8 mouse cellular contexts compared by ENCODE assay signal in the genomic region with DNA sequence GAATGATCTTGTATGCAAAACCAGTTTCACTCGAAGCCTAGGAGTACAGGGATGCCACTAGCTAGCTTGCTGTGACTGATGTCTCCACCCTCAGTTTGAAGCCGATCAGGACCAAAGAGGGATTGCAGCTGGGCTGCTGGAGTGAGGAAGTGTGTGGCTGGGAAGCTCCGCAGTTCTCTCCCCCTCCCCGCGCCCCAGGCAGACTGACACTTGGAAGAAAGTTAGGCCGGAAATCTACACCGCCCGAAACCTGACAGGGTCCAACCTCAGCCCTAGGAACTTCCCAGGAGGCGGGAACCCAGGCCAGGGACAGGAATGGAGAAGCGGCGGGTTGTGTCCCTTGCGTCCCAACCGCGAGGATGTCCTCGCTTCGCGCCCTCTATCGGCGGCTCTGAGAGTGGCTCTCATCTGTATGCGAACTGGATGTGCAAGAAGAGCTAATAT. TPM values are rescaled to one million over a fixed set of nuclear protein-coding genes. Genes with fewer than 3 reads are reported as not detected.
DNase-seq lines count a peak whose midpoint lies in the region; ATAC-seq and TF ChIP-seq lines count a peak whose summit lies in the region.

No protein-coding gene starts in this region.

- no peak overlapping the region for H3K4me3 ChIP-seq in bone marrow, adult 2 months (replicated peaks; ENCODE audit: control insufficient read depth, low read depth, low read length)
- H3K4me3 ChIP-seq in embryonic facial prominence, embryonic 15.5 days (replicated peaks) = peak overlapping the region; percentile 38
- peak overlapping the region; percentile 30 for H3K4me3 ChIP-seq in heart, embryonic 11.5 days (ENCODE audit: low read depth, low read length)
- H3K4me3 ChIP-seq in kidney, embryonic 14.5 days (ENCODE audit: low read length) = peak overlapping the region; percentile 33
- H3K4me3 ChIP-seq in limb, embryonic 14.5 days (replicated peaks; ENCODE audit: low read length) = peak overlapping the region; percentile 32; the same call in 1 of the 2 replicates
- peak overlapping the region; percentile 34 for H3K4me3 ChIP-seq in midbrain, embryonic 15.5 days

- 0 out of 2 replicates have a peak overlapping the region, but pooled peaks have one; percentile 19 for H3K9ac ChIP-seq in embryonic facial prominence, embryonic 15.5 days
- H3K9ac ChIP-seq in heart, embryonic 11.5 days (ENCODE audit: low read depth, low read length) = no peak overlapping the region
- peak overlapping the region; percentile 31; the same call in 1 of the 2 replicates for H3K9ac ChIP-seq in kidney, embryonic 14.5 days (ENCODE audit: low read depth, low read length)
- H3K9ac ChIP-seq in limb, embryonic 14.5 days (ENCODE audit: low read depth, low read length, severe bottlenecking) = peak overlapping the region; percentile 40; the same call in 1 of the 2 replicates
- peak overlapping the region; percentile 39; the same call in 1 of the 2 replicates for H3K9ac ChIP-seq in midbrain, embryonic 15.5 days

- no peaks in the 10 kb centered on the region for H3K36me3 ChIP-seq in embryonic facial prominence, embryonic 15.5 days
- H3K36me3 ChIP-seq in heart, embryonic 11.5 days (ENCODE audit: control insufficient read depth, insufficient read depth, low read length) = no peaks in the 10 kb centered on the region
- H3K36me3 ChIP-seq in kidney, embryonic 14.5 days (ENCODE audit: control insufficient read depth, insufficient read depth, low read length) = no peaks in the 10 kb centered on the region
- H3K36me3 ChIP-seq in limb, embryonic 14.5 days (ENCODE audit: control insufficient read depth, insufficient read depth, low read length) = no peaks in the 10 kb centered on the region
- no peaks in the 10 kb centered on the region for H3K36me3 ChIP-seq in midbrain, embryonic 15.5 days (replicated peaks)

- WGBS in bone marrow, adult 2 months = 7% methylated on average over 20 of the region's 20 CpGs
- WGBS in embryonic facial prominence, embryonic 15.5 days = 2% methylated on average over 20 of the region's 20 CpGs
- WGBS in heart, embryonic 11.5 days (ENCODE audit: insufficient replicate concordance) = under 1% methylated on average over 20 of the region's 20 CpGs
- WGBS in kidney, embryonic 14.5 days = under 1% methylated on average over 20 of the region's 20 CpGs
- WGBS in limb, embryonic 14.5 days = 1% methylated on average over 20 of the region's 20 CpGs
- 5% methylated on average over 20 of the region's 20 CpGs for WGBS in midbrain, embryonic 15.5 days

- TF ChIP-seq CTCF in bone marrow, adult 2 months (IDR thresholded peaks at IDR 0.05; ENCODE audit: control insufficient read depth, insufficient read depth, low read length) = peak; percentile 79

- ATAC-seq in embryonic facial prominence, embryonic 15.5 days (ENCODE audit: insufficient number of reproducible peaks, low FRiP score, low TSS enrichment, low read depth) = no peak
- 0 out of 2 replicates have a peak, but pooled peaks have one; percentile 39 for ATAC-seq in heart, embryonic 11.5 days (replicated peaks; ENCODE audit: insufficient number of reproducible peaks, low FRiP score, low TSS enrichment)
- peak; percentile 81 for ATAC-seq in kidney, embryonic 14.5 days (ENCODE audit: low FRiP score, low TSS enrichment)
- peak; percentile 67; the same call in 1 of the 2 replicates for ATAC-seq in limb, embryonic 14.5 days (ENCODE audit: low FRiP score, low read depth)
- ATAC-seq in midbrain, embryonic 15.5 days (replicated peaks) = peak; percentile 75

- H3K4me1 ChIP-seq in bone marrow, adult 2 months (ENCODE audit: control insufficient read depth, insufficient read depth, low read length) = peaks cover 5% of the 10 kb centered on the region
- 0 out of 2 replicates have a peak, but pooled peaks cover 6% of the 10 kb centered on the region for H3K4me1 ChIP-seq in embryonic facial prominence, embryonic 15.5 days
- peaks cover 16% of the 10 kb centered on the region for H3K4me1 ChIP-seq in heart, embryonic 11.5 days (ENCODE audit: control insufficient read depth, insufficient read depth, low read length)
- H3K4me1 ChIP-seq in kidney, embryonic 14.5 days (ENCODE audit: control insufficient read depth, insufficient read depth, low read length) = no peaks in the 10 kb centered on the region
- H3K4me1 ChIP-seq in limb, embryonic 14.5 days (ENCODE audit: control insufficient read depth, insufficient read depth, low read length) = 0 out of 2 replicates have a peak, but pooled peaks cover 3% of the 10 kb centered on the region
- no peaks in the 10 kb centered on the region; the same call in 1 of the 2 replicates for H3K4me1 ChIP-seq in midbrain, embryonic 15.5 days

- peak; percentile 56 for DNase-seq in limb, embryonic 14.5 days (ENCODE audit: low spot score)
- peak; percentile 23 for DNase-seq in spleen, adult 12 weeks (ENCODE audit: low spot score)
- DNase-seq in MN1 (ENCODE audit: low spot score) = no peak

- no peaks in the 10 kb centered on the region for H3K9me3 ChIP-seq in embryonic facial prominence, embryonic 15.5 days (replicated peaks)
- H3K9me3 ChIP-seq in heart, embryonic 11.5 days (replicated peaks; ENCODE audit: control insufficient read depth, low read length) = no peaks in the 10 kb centered on the region
- no peaks in the 10 kb centered on the region for H3K9me3 ChIP-seq in kidney, embryonic 14.5 days (ENCODE audit: control insufficient read depth, low read length)
- no peaks in the 10 kb centered on the region for H3K9me3 ChIP-seq in limb, embryonic 14.5 days (ENCODE audit: control insufficient read depth, low read length)
- no peaks in the 10 kb centered on the region for H3K9me3 ChIP-seq in midbrain, embryonic 15.5 days

- TF ChIP-seq POLR2A in bone marrow, adult 2 months (IDR thresholded peaks at IDR 0.05; ENCODE audit: borderline replicate concordance, control insufficient read depth, low read depth, low read length) = no peak
- TF ChIP-seq POLR2A in limb, embryonic 14.5 days (IDR thresholded peaks at IDR 0.05; ENCODE audit: borderline replicate concordance, extremely low read depth, insufficient read depth, insufficient read length) = no peak

- H3K27ac ChIP-seq in bone marrow, adult 2 months (ENCODE audit: control insufficient read depth, insufficient read depth, low read depth, low read length, poor library complexity) = no peak overlapping the region
- H3K27ac ChIP-seq in embryonic facial prominence, embryonic 15.5 days (replicated peaks) = no peak overlapping the region
- no peak overlapping the region for H3K27ac ChIP-seq in heart, embryonic 11.5 days (ENCODE audit: low read depth, low read length)
- no peak overlapping the region for H3K27ac ChIP-seq in kidney, embryonic 14.5 days (ENCODE audit: low read depth, low read length)
- no peak overlapping the region for H3K27ac ChIP-seq in limb, embryonic 14.5 days (replicated peaks; ENCODE audit: low read depth, low read length)
- H3K27ac ChIP-seq in midbrain, embryonic 15.5 days = no peak overlapping the region

- H3K4me2 ChIP-seq in embryonic facial prominence, embryonic 15.5 days (replicated peaks) = peak overlapping the region; percentile 67
- peak overlapping the region; percentile 58 for H3K4me2 ChIP-seq in heart, embryonic 11.5 days
- H3K4me2 ChIP-seq in kidney, embryonic 14.5 days (replicated peaks; ENCODE audit: low read depth, low read length) = peak overlapping the region; percentile 53
- peak overlapping the region; percentile 60 for H3K4me2 ChIP-seq in limb, embryonic 14.5 days (replicated peaks; ENCODE audit: low read depth, low read length, severe bottlenecking)
- peak overlapping the region; percentile 65 for H3K4me2 ChIP-seq in midbrain, embryonic 15.5 days

- H3K27me3 ChIP-seq in embryonic facial prominence, embryonic 15.5 days = 0 out of 2 replicates have a peak, but pooled peaks cover 4% of the 10 kb centered on the region
- H3K27me3 ChIP-seq in heart, embryonic 11.5 days (ENCODE audit: control insufficient read depth, insufficient read depth, low read length) = no peaks in the 10 kb centered on the region
- H3K27me3 ChIP-seq in kidney, embryonic 14.5 days (ENCODE audit: control insufficient read depth, insufficient read depth, low read length) = no peaks in the 10 kb centered on the region
- H3K27me3 ChIP-seq in limb, embryonic 14.5 days (ENCODE audit: control insufficient read depth, insufficient read depth, low read length) = 0 out of 2 replicates have a peak, but pooled peaks cover 6% of the 10 kb centered on the region
- no peaks in the 10 kb centered on the region for H3K27me3 ChIP-seq in midbrain, embryonic 15.5 days (replicated peaks)

RNA-seq across cellular contexts. Expression of gene Il12b, which starts 1.1 kb away (rescaled TPM):
- not detected in 2 replicates for polyA plus RNA-seq in bone marrow, adult 2 months (2011; ENCODE audit: insufficient read depth, insufficient read length, low replicate concordance, missing spikeins)
- not detected in 2 replicates for polyA plus RNA-seq in embryonic facial prominence, embryonic 15.5 days (2015; fragmentation: Nextera tagmentation; extraction: Ambion mirVana)
- 0.42 TPM in 1 of 2 replicates, not detected in the other for polyA plus RNA-seq in heart, embryonic 11.5 days (2014; fragmentation: Nextera tagmentation; extraction: Ambion mirVana)
- polyA plus RNA-seq in kidney, embryonic 14.5 days (2014; fragmentation: Nextera tagmentation; extraction: Ambion mirVana) = 0.10 TPM in 1 of 2 replicates, not detected in the other
- polyA plus RNA-seq in limb, embryonic 14.5 days (2012; rRNA removed) = 0.04 and 0.06 TPM in 2 replicates
- polyA plus RNA-seq in limb, embryonic 14.5 days (2014; fragmentation: Nextera tagmentation; extraction: Ambion mirVana) = 0.26 TPM in 1 of 2 replicates, not detected in the other
- 0.09 TPM in 1 of 2 replicates, not detected in the other for polyA plus RNA-seq in midbrain, embryonic 15.5 days (2015; fragmentation: Nextera tagmentation; extraction: Ambion mirVana)
